8 mouse cellular contexts compared by ENCODE assay signal in the genomic region with DNA sequence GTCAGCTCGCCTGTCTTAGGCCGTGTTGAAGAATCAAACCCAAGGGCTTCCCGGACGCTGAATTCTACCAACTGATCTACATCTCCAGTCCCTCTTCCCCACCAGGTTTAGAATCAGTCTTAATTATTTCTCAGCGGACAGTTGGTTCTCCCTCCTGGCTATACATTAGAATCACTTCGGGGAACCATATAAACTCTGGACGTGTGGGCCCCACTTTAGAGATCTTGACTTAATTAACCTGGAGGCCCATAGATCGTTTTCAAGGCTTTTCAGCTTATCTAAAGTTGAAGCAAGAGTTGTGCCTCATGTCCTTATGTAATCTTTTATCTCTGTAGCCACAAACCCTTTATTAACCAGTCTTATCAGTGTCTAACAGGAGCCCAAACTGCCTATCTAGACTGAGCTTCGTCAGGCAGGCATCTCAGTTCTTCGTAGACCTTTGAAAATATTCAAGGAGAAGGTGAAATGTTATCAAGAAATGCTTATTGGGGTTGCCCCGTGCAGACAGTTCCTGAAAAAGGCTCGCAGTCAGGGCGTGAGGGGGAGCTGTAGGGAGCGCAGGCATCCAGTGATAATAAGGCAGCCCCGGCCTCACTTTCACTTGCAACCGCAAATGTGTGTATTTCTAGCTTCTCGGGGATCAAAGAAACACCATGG. TPM values are rescaled to one million over a fixed set of nuclear protein-coding genes. Genes with fewer than 3 reads are reported as not detected.
DNase-seq lines count a peak whose midpoint lies in the region; ATAC-seq and TF ChIP-seq lines count a peak whose summit lies in the region.

No protein-coding gene starts in this region.

- H3K27ac ChIP-seq in liver, embryonic 13.5 days, result peak overlapping the region; percentile 99
- H3K27ac ChIP-seq in stomach, postnatal 0 days (replicated peaks), result no peak overlapping the region

- no peaks in the 10 kb centered on the region for H3K27me3 ChIP-seq in liver, embryonic 13.5 days
- no peaks in the 10 kb centered on the region for H3K27me3 ChIP-seq in stomach, postnatal 0 days (ENCODE audit: control insufficient read depth, insufficient read depth, low read length)

- TF ChIP-seq EP300 in stomach, postnatal 0 days (optimal IDR thresholded peaks at IDR 0.05), result no peak

- peak overlapping the region; percentile 81 for H3K4me3 ChIP-seq in liver, embryonic 13.5 days (replicated peaks)
- H3K4me3 ChIP-seq in stomach, postnatal 0 days (ENCODE audit: low read depth, low read length), result peak overlapping the region; percentile 87

- intact Hi-C loops in heart, postnatal 10 days (cut with DNase I), result loop anchor here (1.0 to 10.0 kb wide), 7 partner anchors 104 to 628 kb away; a partner anchor contains a TSS

- peak overlapping the region; percentile 76 for H3K9ac ChIP-seq in liver, embryonic 13.5 days
- no peak overlapping the region; the same call in 1 of the 2 replicates for H3K9ac ChIP-seq in stomach, postnatal 0 days (ENCODE audit: low read length)

- ATAC-seq in liver, embryonic 13.5 days (ENCODE audit: low read depth), result peak; percentile 83
- ATAC-seq in stomach, postnatal 0 days (ENCODE audit: low FRiP score, low TSS enrichment), result no peak

- TF ChIP-seq CTCF in stomach, postnatal 0 days (IDR thresholded peaks at IDR 0.05; ENCODE audit: low read depth), result no peak; the same call in 1 of the 2 replicates

- no peaks in the 10 kb centered on the region for H3K9me3 ChIP-seq in liver, embryonic 13.5 days (replicated peaks)
- no peaks in the 10 kb centered on the region for H3K9me3 ChIP-seq in stomach, postnatal 0 days (ENCODE audit: control insufficient read depth, low read length)

- H3K4me2 ChIP-seq in liver, embryonic 13.5 days, result peak overlapping the region; percentile 75
- peak overlapping the region; percentile 58 for H3K4me2 ChIP-seq in stomach, postnatal 0 days (replicated peaks; ENCODE audit: low read depth)

- under 1% methylated on average over 17 of the region's 17 CpGs for WGBS in liver, embryonic 13.5 days (ENCODE audit: insufficient replicate concordance)
- 9% methylated on average over 17 of the region's 17 CpGs for WGBS in stomach, postnatal 0 days

- H3K36me3 ChIP-seq in liver, embryonic 13.5 days, result peaks cover 17% of the 10 kb centered on the region
- H3K36me3 ChIP-seq in stomach, postnatal 0 days (ENCODE audit: control insufficient read depth, insufficient read depth, low read length), result no peaks in the 10 kb centered on the region

- peak; percentile 7 to 11 for DNase-seq in layer of hippocampus, postnatal 25 days (ENCODE audit: extremely low spot score in 1 of 2, low spot score in 1 of 2)
- DNase-seq in layer of hippocampus, postnatal 10 days (ENCODE audit: low spot score in 2 of 2), result no peak
- peak; percentile 67 for DNase-seq in c-Kit-negative CD71-positive TER-119-positive erythroid progenitor cells, embryonic 14.5 days (ENCODE audit: low read depth, low spot score)
- DNase-seq in heart, postnatal 10 days, result peak; percentile 8 to 16
- no peak for DNase-seq in liver, embryonic 13.5 days
- no peak for DNase-seq in stomach, postnatal 0 days (ENCODE audit: low spot score)
- DNase-seq in thymus, postnatal 25 days, result no peak
- no peak for DNase-seq in right cerebral cortex, postnatal 4 days

- H3K4me1 ChIP-seq in liver, embryonic 13.5 days (replicated peaks), result peaks cover 56% of the 10 kb centered on the region
- H3K4me1 ChIP-seq in stomach, postnatal 0 days (replicated peaks; ENCODE audit: control insufficient read depth, insufficient read depth), result 0 out of 2 replicates have a peak, but pooled peaks cover 3% of the 10 kb centered on the region

RNA-seq across cellular contexts. Expression of a gene that starts 0.5 kb away (rescaled TPM):
- total RNA-seq in layer of hippocampus, postnatal 25 days (2021), result 10 to 100 TPM; 15.8 to 29.3 TPM
- total RNA-seq in layer of hippocampus, postnatal 10 days (2021), result 10 to 100 TPM; 21.7 to 25.6 TPM
- 1 to 10 TPM; 7.1 to 8.5 TPM for total RNA-seq in heart, postnatal 10 days (2021)
- 30.1 and 36.5 TPM in 2 replicates for polyA plus RNA-seq in liver, embryonic 13.5 days (2015; fragmentation: Nextera tagmentation; extraction: Ambion mirVana)
- polyA plus RNA-seq in stomach, postnatal 0 days (2015; fragmentation: Nextera tagmentation; extraction: Ambion mirVana), result 11.6 and 13.3 TPM in 2 replicates

RNA-seq across cellular contexts. Expression of a gene that starts 5.6 kb away (rescaled TPM):
- total RNA-seq in layer of hippocampus, postnatal 25 days (2021), result not detected
- not detected for total RNA-seq in layer of hippocampus, postnatal 10 days (2021)
- not detected for total RNA-seq in heart, postnatal 10 days (2021)
- polyA plus RNA-seq in liver, embryonic 13.5 days (2015; fragmentation: Nextera tagmentation; extraction: Ambion mirVana), result not detected in 2 replicates
- not detected in 2 replicates for polyA plus RNA-seq in stomach, postnatal 0 days (2015; fragmentation: Nextera tagmentation; extraction: Ambion mirVana)

Comparison
In these comparisons a context has a peak if more than half of its experiments do, and no peak if none do; other contexts are left out.
1. DNase-seq: peak in layer of hippocampus, postnatal 25 days (2 of 2), c-Kit-negative CD71-positive TER-119-positive erythroid progenitor cells, embryonic 14.5 days (single experiment) and heart, postnatal 10 days (2 of 2); none in layer of hippocampus, postnatal 10 days (0 of 2), liver, embryonic 13.5 days (single experiment), stomach, postnatal 0 days (single experiment), thymus, postnatal 25 days (single experiment) and right cerebral cortex, postnatal 4 days (single experiment).